Mouse (Mus musculus): Measurements from ENCODE around the gene Usp32.

Usp32 gene

DNA sequence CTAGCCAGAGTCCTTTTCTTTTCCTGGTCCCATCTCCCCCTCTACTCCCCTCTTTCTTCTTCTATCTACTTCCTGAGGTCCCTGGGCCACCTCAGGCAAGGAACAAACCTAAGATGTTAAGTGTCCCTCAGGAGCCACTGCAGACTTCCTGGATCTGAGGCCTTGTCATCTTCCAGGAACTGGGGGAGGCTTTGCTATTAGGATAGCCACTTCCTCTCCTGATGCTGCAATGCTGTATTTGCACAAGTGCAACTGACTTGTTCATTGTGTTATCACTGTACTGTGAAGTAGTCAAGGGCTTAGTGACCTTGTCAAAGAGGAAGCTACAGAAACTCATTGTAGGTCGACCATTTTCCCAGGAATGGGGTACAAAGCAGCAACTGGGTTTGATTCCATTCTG lies 160.6 kb downstream of the Usp32 start:
- DNase-seq (ENCODE audit: low spot score), result no peak

DNA sequence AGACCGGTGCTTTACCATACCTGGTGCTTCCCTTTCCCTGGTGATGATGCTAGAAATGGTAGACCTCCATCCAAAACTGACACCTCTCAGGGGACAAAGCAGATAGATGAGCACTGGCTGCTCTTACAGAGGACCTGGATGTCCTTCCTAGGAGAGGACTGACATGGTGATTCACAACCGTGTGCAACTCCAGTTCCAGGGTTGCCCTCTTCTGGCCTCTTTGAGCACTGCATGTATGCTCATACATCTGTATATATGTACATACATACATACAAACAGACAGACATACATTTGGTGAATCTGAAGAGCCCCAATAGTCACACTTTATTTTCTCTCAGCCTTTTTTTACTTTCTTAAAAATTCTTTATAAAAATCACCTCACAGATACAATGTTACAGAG lies 161.8 kb downstream of the Usp32 start:
- no peak for DNase-seq (ENCODE audit: low spot score)

DNA sequence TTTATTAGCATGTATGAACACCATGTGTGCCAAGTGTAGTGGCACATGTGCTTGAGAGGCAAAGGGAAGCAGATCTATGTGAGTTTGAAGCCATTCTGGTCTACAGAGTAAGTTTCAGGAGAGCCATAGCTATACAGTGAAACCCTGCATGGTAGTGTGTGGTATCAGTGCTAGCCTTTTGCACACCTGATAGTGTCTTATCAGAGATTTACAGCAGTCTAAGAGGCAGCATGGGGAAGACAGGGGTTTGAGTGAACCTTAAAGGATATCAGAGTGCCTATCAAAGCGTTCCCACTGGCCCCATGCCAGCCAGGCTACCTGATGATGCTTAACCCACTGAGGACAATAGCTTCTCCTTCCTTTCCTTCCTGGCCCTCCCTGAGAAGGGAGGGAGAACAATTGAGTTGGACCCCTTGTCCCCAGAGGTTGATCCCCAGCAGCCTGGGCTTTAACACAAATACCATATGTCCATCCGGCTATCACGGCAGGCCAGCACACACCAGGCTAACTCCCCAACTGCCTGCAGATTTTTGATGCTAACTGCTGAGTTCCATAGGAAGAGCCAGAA lies 162.5 kb downstream of the Usp32 start:
- DNase-seq (ENCODE audit: low spot score), result no peak

DNA sequence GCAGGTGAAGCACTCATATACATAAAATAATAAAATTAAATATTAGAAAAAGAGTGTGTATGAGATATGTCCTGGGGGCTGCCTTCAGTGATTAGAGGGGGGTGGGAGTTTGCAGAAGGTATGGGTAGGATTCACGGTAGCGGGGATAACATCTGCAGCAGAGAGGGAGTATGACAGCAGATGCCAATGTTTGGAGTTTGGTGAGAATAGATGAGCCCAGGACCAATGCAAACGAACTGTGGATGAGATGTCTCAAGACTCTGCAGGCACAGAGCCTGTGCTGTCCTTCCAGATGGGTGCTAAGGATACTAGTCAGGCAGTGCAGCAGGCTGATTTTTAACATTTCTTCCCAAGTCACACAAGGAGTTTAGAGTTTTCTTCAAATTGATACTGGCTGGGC lies 163.3 kb downstream of the Usp32 start:
- no peak for DNase-seq (ENCODE audit: low spot score)

DNA sequence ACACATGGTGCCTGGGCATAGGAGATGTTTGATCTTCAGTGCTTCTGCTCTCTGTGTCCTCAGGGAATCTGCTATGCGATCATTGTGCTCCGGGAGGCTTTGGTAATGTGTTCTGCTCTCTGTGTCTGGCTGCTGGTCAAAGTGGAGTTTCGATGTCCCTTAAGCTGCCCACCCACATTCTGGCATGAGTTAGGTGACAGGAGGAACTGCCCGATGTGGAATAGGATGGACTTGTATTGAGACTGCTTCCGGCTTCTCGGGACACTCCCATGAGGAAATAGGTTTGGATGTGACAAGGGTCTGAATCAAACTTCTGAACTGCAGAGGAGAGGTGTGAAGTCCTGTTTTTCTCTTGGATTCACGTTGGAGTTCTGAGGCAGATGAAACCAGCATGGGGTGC lies 165.4 kb downstream of the Usp32 start:
- no peak for DNase-seq (ENCODE audit: low spot score)

DNA sequence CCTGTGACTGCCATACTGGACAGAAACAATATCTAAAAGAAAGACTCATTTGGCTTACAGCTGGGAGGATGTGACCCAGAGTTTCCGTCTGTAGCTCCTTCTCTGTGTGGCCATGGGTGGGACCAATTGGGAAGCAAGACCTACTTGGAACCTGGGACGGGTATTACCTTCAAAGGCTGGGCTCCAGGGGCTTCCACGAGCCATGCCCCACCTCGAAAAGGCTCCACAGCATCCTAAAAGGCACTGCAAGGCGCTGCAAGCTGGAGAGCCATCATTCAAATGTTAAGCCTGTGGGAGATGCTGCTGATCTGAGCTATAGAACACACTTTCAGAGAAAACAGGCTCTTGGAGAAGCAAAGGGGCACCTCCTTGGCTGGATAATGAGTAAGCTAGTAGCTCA lies 166.3 kb downstream of the Usp32 start:
- no peak for DNase-seq (ENCODE audit: low spot score)

GRCm38 (mm10) chr11:84972067-84972466 lies 167.9 kb downstream of the Usp32 start:
- peak; percentile 69 for DNase-seq (ENCODE audit: low spot score)

- peak; percentile 18 for DNase-seq (ENCODE audit: low spot score)
Observed at GRCm38 (mm10) chr11:84968775-84969174, 171.2 kb downstream of the Usp32 start.

- no peak for DNase-seq (ENCODE audit: low spot score)
Observed at GRCm38 (mm10) chr11:84968309-84968708, 171.7 kb downstream of the Usp32 start.

GRCm38 (mm10) chr11:84967113-84967512 lies 172.8 kb downstream of the Usp32 start:
- DNase-seq (ENCODE audit: low spot score), result no peak

DNA sequence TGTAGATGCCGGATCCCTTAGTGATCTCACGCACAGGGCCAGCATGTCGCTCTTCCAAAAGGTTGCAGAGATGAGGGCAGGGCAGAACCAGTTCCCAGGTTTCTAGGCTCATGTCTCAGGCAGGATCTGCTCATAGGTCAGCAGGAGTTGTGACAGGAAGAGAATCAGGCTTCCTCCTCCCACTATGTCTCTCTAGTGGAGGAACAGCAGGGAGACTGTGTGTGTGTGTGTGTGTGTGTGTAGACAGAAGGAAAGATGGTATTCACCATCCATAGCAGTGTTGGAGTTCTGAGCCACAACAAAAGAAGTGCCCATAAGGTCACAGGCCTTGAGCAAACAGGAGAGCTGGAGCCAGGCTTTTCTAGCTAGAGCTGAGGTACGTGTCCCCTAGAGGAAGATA lies 173.3 kb downstream of the Usp32 start:
- no peak for DNase-seq (ENCODE audit: low spot score)

DNA sequence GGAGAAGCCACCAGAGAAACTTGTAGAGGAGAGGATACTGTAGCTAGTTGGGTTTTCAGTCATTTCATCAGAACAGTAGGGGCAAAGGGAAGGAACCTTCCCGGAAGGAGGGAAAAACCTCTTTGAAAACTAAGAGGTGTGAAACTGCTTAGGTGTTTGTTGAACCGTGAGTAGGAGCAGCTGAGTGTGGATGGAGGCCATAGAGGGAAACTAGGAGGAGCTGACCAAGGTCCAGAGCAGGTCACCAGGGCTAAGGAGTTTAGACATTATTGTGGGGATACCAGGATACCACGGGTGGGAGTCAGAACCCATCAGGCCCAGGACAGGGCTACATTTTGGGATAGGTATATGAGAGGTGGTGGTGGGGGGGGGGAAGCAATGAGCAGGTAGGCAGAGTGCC lies 176.4 kb downstream of the Usp32 start:
- no peak for DNase-seq (ENCODE audit: low spot score)

GRCm38 (mm10) chr11:84962536-84962935 lies 177.4 kb downstream of the Usp32 start:
- DNase-seq (ENCODE audit: low spot score), result no peak

GRCm38 (mm10) chr11:84961571-84961970 lies 178.4 kb downstream of the Usp32 start:
- DNase-seq (ENCODE audit: low spot score), result no peak

GRCm38 (mm10) chr11:84960780-84961179 lies 179.2 kb downstream of the Usp32 start:
- DNase-seq (ENCODE audit: low spot score), result no peak

GRCm38 (mm10) chr11:84960291-84960690 lies 179.7 kb downstream of the Usp32 start:
- no peak for DNase-seq (ENCODE audit: low spot score)

DNA sequence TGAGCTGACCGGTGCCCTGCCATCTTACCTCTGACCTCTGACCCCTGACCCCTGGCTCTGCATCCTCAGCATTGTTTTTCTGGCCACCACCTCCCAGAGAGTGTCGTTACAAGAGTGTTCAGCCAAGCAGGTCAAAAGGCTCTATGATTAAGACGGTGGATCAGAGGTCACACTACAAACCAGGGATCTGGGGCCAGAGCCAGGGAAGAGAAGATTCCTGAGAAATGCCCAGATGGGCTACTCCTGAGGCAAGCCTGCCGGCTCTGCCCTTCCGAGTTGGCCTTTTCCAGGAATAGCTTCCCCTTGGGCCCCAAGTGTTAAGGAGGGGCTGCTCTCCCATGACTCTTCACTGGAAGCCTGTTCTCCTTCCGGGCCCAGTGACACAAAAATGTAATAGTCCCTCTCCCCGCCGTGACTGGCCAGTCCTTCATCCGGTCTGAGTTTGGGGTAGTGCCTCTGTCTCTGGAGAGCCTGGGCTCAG lies 180.2 kb downstream of the Usp32 start:
- peak; percentile 14 for DNase-seq (ENCODE audit: low spot score)

- no peak for DNase-seq (ENCODE audit: low spot score)
Observed at GRCm38 (mm10) chr11:84959181-84959580, 180.8 kb downstream of the Usp32 start.

- DNase-seq (ENCODE audit: low spot score), result no peak
Observed at GRCm38 (mm10) chr11:84958271-84958630, 181.7 kb downstream of the Usp32 start.

- DNase-seq (ENCODE audit: low spot score), result no peak
Observed at GRCm38 (mm10) chr11:84957591-84958270, 182.2 kb downstream of the Usp32 start, which contains the start of gene Car4. Gene Car4 (plus strand): TSS chr11:84957786.

- no peak for DNase-seq (ENCODE audit: low spot score)
Observed at GRCm38 (mm10) chr11:84957171-84957570, 182.8 kb downstream of the Usp32 start.

- no peak for DNase-seq (ENCODE audit: low spot score)
Observed at GRCm38 (mm10) chr11:84956400-84956799, 183.6 kb downstream of the Usp32 start.

DNA sequence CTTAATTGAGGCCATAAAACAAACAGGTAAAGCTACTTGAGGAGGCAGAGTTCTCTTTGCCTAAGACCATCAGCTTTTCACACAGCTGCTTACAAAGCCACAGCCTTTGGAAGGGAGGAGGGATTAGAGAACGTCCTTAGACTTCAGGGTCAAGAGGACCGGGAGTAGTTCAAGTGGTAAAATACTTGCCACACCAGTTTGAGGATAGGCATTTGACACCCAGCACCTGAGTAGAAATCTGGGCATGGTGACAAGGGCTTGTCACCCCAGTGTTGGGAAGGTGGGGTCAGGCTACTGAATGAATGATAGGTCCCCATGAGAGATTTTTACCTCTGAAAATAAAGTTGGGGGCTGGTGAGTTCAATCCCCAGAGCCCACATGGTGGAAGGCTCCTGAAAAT lies 187.3 kb downstream of the Usp32 start:
- no peak for DNase-seq (ENCODE audit: low spot score)

- no peak for DNase-seq (ENCODE audit: low spot score)
Observed at GRCm38 (mm10) chr11:84948526-84948925, 191.4 kb downstream of the Usp32 start.

All from ovary, postnatal 36 days (tissue).